Mouse (Mus musculus) lung, embryonic 15.5 days (tissue): ENCODE measurements around the gene Ranbp10. TPM values are rescaled to one million over a fixed set of nuclear protein-coding genes. Genes with fewer than 3 reads are reported as not detected.

Experiments
- ATAC-seq: fragments of 200-750 bp; cut with Nextera tagmentation; 2 replicates; pipeline ENCODE4 v1.8.0; 2017; ENCODE audit warnings: moderate number of reproducible peaks, borderline replicate concordance; ENCODE audit not compliant: low FRiP score, low TSS enrichment; ENCODE audit errors: extremely low read depth
- H3K27ac ChIP-seq: fragments of 300-500 bp; sonication (generic); 2 replicates; pipeline ENCODE4 v1.5.1; 2015; ENCODE audit warnings: moderate library complexity, mild to moderate bottlenecking, inconsistent platforms
- H3K27me3 ChIP-seq: fragments of 300-500 bp; sonication (generic); 2 replicates; pipeline ENCODE4 v1.6.1; 2015; ENCODE audit warnings: inconsistent platforms
- H3K36me3 ChIP-seq: fragments of 300-500 bp; sonication (generic); 2 replicates; pipeline ENCODE4 v1.6.1; 2015; ENCODE audit warnings: inconsistent platforms
- H3K4me1 ChIP-seq: fragments of 300-500 bp; sonication (generic); 2 replicates; pipeline ENCODE4 v1.6.1; 2015; ENCODE audit warnings: inconsistent platforms
- H3K4me2 ChIP-seq: fragments of 300-500 bp; sonication (generic); 2 replicates; pipeline ENCODE4 v1.6.1; 2015; ENCODE audit warnings: inconsistent platforms, mild to moderate bottlenecking, moderate library complexity
- H3K4me3 ChIP-seq: fragments of 300-500 bp; sonication (generic); 2 replicates; pipeline ENCODE4 v1.5.1; 2015; ENCODE audit warnings: mild to moderate bottlenecking, inconsistent platforms
- H3K9ac ChIP-seq: fragments of 300-500 bp; sonication (generic); 2 replicates; pipeline ENCODE4 v1.6.1; 2015; ENCODE audit warnings: inconsistent platforms
- H3K9me3 ChIP-seq: fragments of 300-500 bp; sonication (generic); 2 replicates; pipeline ENCODE4 v1.6.1; 2016; ENCODE audit warnings: inconsistent platforms
- WGBS: fragments of 180-500 bp; shearing (Covaris S2); methylation state at CpG from one replicate; pipeline ENCODE4 v1.1.7; 2015; 5-methylcytosine and 5-hydroxymethylcytosine counted together
- polyA plus RNA-seq: library from polyadenylated mRNA; unstranded; fragments of >200 nt; fragmentation: Nextera tagmentation; extraction: Ambion mirVana; gene quantifications from 2 replicates; pipeline ENCODE4 v1.2.1, GENCODE M21; 2015

Ranbp10 gene
- polyA plus RNA-seq = 9.9 and 12.0 TPM in 2 replicates

GRCm38 (mm10) chr8:105826861-105827848 is at the start of gene Ranbp10, which contains the start of gene Tsnaxip1:
Gene Ranbp10, minus strand, starts transcription at chr8:105827350.
Gene Tsnaxip1, plus strand, starts transcription at chr8:105827731.
- peak; percentile 98 for ATAC-seq
- Histone ChIP-seq H3K36me3 (peaks cover 21% of the 10 kb centered on the region), H3K4me1 (peaks cover 15% of the 10 kb centered on the region), H3K9ac (peak within 1 kb of the TSS; percentile 83), H3K27me3 (no peaks in the 10 kb centered on the region), H3K4me2 (peak within 1 kb of the TSS; percentile 65), H3K9me3 (no peaks in the 10 kb centered on the region), H3K27ac (peak within 1 kb of the TSS; percentile 76), H3K4me3 (peak within 1 kb of the TSS; percentile 82)
- WGBS = under 1% methylated on average over 52 of the region's 52 CpGs

- Histone ChIP-seq H3K9me3 (no peaks in the 10 kb centered on the region), H3K27ac (no peak overlapping the region), H3K9ac (no peak overlapping the region), H3K4me2 (no peak overlapping the region), H3K27me3 (no peaks in the 10 kb centered on the region), H3K4me1 (no peaks in the 10 kb centered on the region), H3K4me3 (no peak overlapping the region), H3K36me3 (peaks cover 66% of the 10 kb centered on the region)
- 78% methylated on average over 6 of the region's 6 CpGs for WGBS
- ATAC-seq = no peak
Measured at GRCm38 (mm10) chr8:105874301-105874700, 47.2 kb upstream of the Ranbp10 start.

GRCm38 (mm10) chr8:105866364-105867029 is 39.3 kb upstream of the Ranbp10 start:
- Histone ChIP-seq H3K9ac (no peak overlapping the region), H3K9me3 (no peaks in the 10 kb centered on the region), H3K4me1 (peaks cover 12% of the 10 kb centered on the region), H3K4me2 (no peak overlapping the region), H3K27ac (no peak overlapping the region), H3K4me3 (no peak overlapping the region), H3K27me3 (no peaks in the 10 kb centered on the region), H3K36me3 (peaks cover 51% of the 10 kb centered on the region)
- WGBS = 82% methylated on average over 6 of the region's 6 CpGs
- no peak for ATAC-seq

GRCm38 (mm10) chr8:105861951-105862350 is 34.8 kb upstream of the Ranbp10 start:
- peak overlapping the region; percentile 87 for H3K9ac ChIP-seq
- peak overlapping the region; percentile 69 for H3K4me2 ChIP-seq
- H3K27me3 ChIP-seq = no peaks in the 10 kb centered on the region
- WGBS = 0% methylated on average over 1 of the region's 1 CpGs
- H3K27ac ChIP-seq = no peak overlapping the region
- H3K9me3 ChIP-seq = no peaks in the 10 kb centered on the region
- peaks cover 44% of the 10 kb centered on the region for H3K4me1 ChIP-seq
- ATAC-seq = no peak
- H3K36me3 ChIP-seq = peaks cover 18% of the 10 kb centered on the region
- peak overlapping the region; percentile 83 for H3K4me3 ChIP-seq

- H3K9me3 ChIP-seq = no peaks in the 10 kb centered on the region
- 0 out of 2 replicates have a peak, but pooled peaks cover 3% of the 10 kb centered on the region for H3K36me3 ChIP-seq
- peak within 1 kb of the TSS; percentile 93 for H3K27ac ChIP-seq
- peaks cover 56% of the 10 kb centered on the region for H3K4me1 ChIP-seq
- peak; percentile 98 for ATAC-seq
- H3K4me3 ChIP-seq = peak within 1 kb of the TSS; percentile 83
- peak within 1 kb of the TSS; percentile 87 for H3K9ac ChIP-seq
- H3K4me2 ChIP-seq = peak within 1 kb of the TSS; percentile 69
- WGBS = under 1% methylated on average over 59 of the region's 59 CpGs
- H3K27me3 ChIP-seq = no peaks in the 10 kb centered on the region
Measured at GRCm38 (mm10) chr8:105860143-105860981, 33.2 kb upstream of the Ranbp10 start, which contains the start of gene Nutf2. Gene Nutf2, plus strand, starts transcription at chr8:105860580.

- peak overlapping the region; percentile 48; the same call in 1 of the 2 replicates for H3K9ac ChIP-seq
- no peak for ATAC-seq
- H3K27ac ChIP-seq = peak overlapping the region; percentile 93
- H3K4me2 ChIP-seq = peak overlapping the region; percentile 54; the same call in 1 of the 2 replicates
- WGBS = 56% methylated on average over 5 of the region's 5 CpGs
- H3K27me3 ChIP-seq = no peaks in the 10 kb centered on the region
- no peak overlapping the region; the same call in 1 of the 2 replicates for H3K4me3 ChIP-seq
- no peaks in the 10 kb centered on the region for H3K9me3 ChIP-seq
- H3K4me1 ChIP-seq = peaks cover 56% of the 10 kb centered on the region
- 0 out of 2 replicates have a peak, but pooled peaks cover 3% of the 10 kb centered on the region for H3K36me3 ChIP-seq
Measured at GRCm38 (mm10) chr8:105859314-105859713, 32.2 kb upstream of the Ranbp10 start.

- no peak for ATAC-seq
- peaks cover 56% of the 10 kb centered on the region for H3K4me1 ChIP-seq
- 0 out of 2 replicates have a peak, but pooled peaks cover 3% of the 10 kb centered on the region for H3K36me3 ChIP-seq
- no peaks in the 10 kb centered on the region for H3K9me3 ChIP-seq
- H3K27me3 ChIP-seq = no peaks in the 10 kb centered on the region
- WGBS = 86% methylated on average over 5 of the region's 5 CpGs
- no peak overlapping the region for H3K27ac ChIP-seq
- no peak overlapping the region for H3K4me3 ChIP-seq
- H3K9ac ChIP-seq = no peak overlapping the region
- no peak overlapping the region for H3K4me2 ChIP-seq
Measured at GRCm38 (mm10) chr8:105858495-105858894, 31.3 kb upstream of the Ranbp10 start.

GRCm38 (mm10) chr8:105856168-105856835 is 29.2 kb upstream of the Ranbp10 start:
- peak overlapping the region; percentile 92 for H3K4me2 ChIP-seq
- H3K4me1 ChIP-seq = peaks cover 45% of the 10 kb centered on the region
- H3K27ac ChIP-seq = peak overlapping the region; percentile 73
- ATAC-seq = no peak
- no peaks in the 10 kb centered on the region for H3K27me3 ChIP-seq
- WGBS = 9% methylated on average over 15 of the region's 15 CpGs
- no peaks in the 10 kb centered on the region for H3K36me3 ChIP-seq
- H3K9ac ChIP-seq = peak overlapping the region; percentile 86
- H3K4me3 ChIP-seq = peak overlapping the region; percentile 94
- no peaks in the 10 kb centered on the region for H3K9me3 ChIP-seq

GRCm38 (mm10) chr8:105855248-105856167 is 28.4 kb upstream of the Ranbp10 start:
- peak overlapping the region; percentile 73 for H3K27ac ChIP-seq
- no peaks in the 10 kb centered on the region for H3K27me3 ChIP-seq
- H3K9me3 ChIP-seq = no peaks in the 10 kb centered on the region
- peak; percentile 37 for ATAC-seq
- under 1% methylated on average over 71 of the region's 71 CpGs for WGBS
- peak overlapping the region; percentile 92 for H3K4me2 ChIP-seq
- H3K9ac ChIP-seq = peak overlapping the region; percentile 86
- peak overlapping the region; percentile 94 for H3K4me3 ChIP-seq
- H3K36me3 ChIP-seq = no peaks in the 10 kb centered on the region
- peaks cover 49% of the 10 kb centered on the region for H3K4me1 ChIP-seq

GRCm38 (mm10) chr8:105854715-105855216 is 27.6 kb upstream of the Ranbp10 start, which contains the start of gene Thap11:
Gene Thap11, plus strand, starts transcription at chr8:105855132.
- Histone ChIP-seq H3K4me1 (peaks cover 49% of the 10 kb centered on the region), H3K9me3 (no peaks in the 10 kb centered on the region), H3K4me3 (peak within 1 kb of the TSS; percentile 94), H3K27ac (peak within 1 kb of the TSS; percentile 73), H3K27me3 (no peaks in the 10 kb centered on the region), H3K36me3 (no peaks in the 10 kb centered on the region), H3K9ac (peak within 1 kb of the TSS; percentile 86), H3K4me2 (peak within 1 kb of the TSS; percentile 92)
- WGBS = under 1% methylated on average over 43 of the region's 43 CpGs
- ATAC-seq = peak; percentile 91
